Mouse (Mus musculus) kidney, adult 2 months (tissue): ENCODE measurements around the gene Ceacam19.

Experiments
- CTCF ChIP-seq: fragments of 200-500 bp; conservative IDR thresholded peaks from 2 replicates; pipeline ENCODE4 v1.5.1; 2011; ENCODE audit warnings: low read depth, mild to moderate bottlenecking, control low read depth, low read length, moderate library complexity, mixed read lengths; ENCODE audit not compliant: insufficient read depth, insufficient read length
- POLR2A ChIP-seq: fragments of 200-500 bp; IDR thresholded peaks from one replicate; pipeline ENCODE4 v1.6.1; 2011; ENCODE audit warnings: low read depth, low read length, control low read depth

DNA sequence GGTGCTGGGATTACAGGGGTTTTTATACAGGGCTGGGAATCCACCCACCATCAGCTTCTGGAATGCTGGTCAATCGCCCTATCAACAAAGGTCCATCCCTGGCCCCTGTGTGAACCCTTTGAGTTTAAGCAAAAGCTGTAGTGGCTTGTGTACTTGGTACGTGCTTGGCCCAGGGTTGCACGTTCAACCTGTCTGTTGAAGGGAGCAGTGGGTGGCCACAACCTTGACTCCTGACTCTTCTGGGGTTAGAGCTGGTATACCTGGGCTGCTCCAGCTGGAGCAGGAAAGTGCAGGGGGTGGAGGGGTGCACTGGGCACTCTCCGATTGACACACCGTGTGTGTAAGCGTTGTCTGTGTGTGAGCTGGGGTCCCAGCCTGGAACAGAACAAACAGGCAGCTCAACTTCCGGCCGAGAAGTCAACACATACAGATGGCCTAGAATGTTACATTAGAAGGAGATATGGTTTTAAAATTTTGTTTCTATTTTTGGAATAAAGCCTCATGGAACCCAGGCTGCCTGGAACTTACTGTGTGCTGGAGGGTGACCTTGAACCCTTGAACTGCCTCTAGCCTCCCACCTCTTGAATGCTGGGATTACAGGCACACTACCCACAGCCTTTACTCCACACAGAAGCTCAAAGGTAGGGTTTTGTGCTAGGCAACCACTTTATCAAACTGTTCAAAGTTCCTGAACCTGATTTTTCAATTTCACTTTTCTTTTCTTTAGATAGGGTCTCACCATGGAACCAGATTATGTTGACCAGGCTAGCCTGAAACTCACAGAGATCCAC lies 22.3 kb downstream of the Ceacam19 start:
- TF ChIP-seq CTCF, result no peak
- no peak for TF ChIP-seq POLR2A
